Mouse (Mus musculus) small intestine, adult 2 months (tissue): ENCODE results near the gene Adra1b.

Experiments used
- CTCF ChIP-seq: fragments of 200-500 bp; IDR thresholded peaks from 2 replicates; pipeline ENCODE4 v1.5.1; 2012; ENCODE audit warnings: low read depth, mild to moderate bottlenecking, control low read depth, inconsistent platforms, low read length, moderate library complexity, mixed read lengths; ENCODE audit not compliant: insufficient replicate concordance, insufficient read length; ENCODE audit errors: extremely low read depth
- POLR2A ChIP-seq: fragments of 200-500 bp; IDR thresholded peaks from 2 replicates; pipeline ENCODE4 v1.6.1; 2012; ENCODE audit warnings: low read depth, mild to moderate bottlenecking, control low read depth, inconsistent platforms, low read length, moderate library complexity

DNA sequence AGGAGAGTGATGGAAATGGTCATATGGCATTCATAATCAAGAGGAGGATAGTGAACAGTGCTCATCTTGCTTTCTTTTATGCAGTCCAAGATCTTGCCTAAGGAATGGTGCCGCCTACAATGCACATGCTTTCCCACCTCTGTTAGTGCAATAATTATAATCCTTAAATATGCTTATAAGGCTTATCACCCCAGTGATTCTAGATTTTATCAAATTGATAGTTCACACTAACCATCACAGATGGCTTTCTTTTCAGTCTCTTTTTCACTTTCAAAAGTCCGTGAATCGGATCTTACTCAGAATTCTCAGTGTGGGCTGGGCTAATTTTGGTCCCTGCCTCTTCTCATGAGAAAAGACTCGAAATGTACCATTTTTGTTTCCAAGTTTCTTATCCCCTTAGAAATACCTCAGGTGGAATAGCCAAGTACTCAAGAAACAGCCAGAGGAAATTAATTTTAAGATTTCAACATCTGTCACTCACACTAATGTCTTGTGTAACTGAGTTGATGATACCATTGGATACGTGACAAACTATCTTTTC is 17.3 kb downstream of the Adra1b start:
- TF ChIP-seq POLR2A (no peak), CTCF (no peak)
